Mouse (Mus musculus) intestine, embryonic 15.5 days (tissue): ENCODE results near the gene Gm20721. TPM values are rescaled to one million over a fixed set of nuclear protein-coding genes. Genes with fewer than 3 reads are reported as not detected.
A peak's percentile ranks its signal among the peaks of the same experiment; 100 is the strongest.

Experiments used
- ATAC-seq: fragments of 200-750 bp; cut with Nextera tagmentation; 2 replicates; pipeline ENCODE4 v1.8.0; 2017; ENCODE audit warnings: moderate TSS enrichment, moderate library complexity
- H3K27ac ChIP-seq: fragments of 300-500 bp; sonication (generic); 2 replicates; pipeline ENCODE4 v1.5.1; 2015; ENCODE audit warnings: mild to moderate bottlenecking, inconsistent platforms
- H3K27me3 ChIP-seq: fragments of 300-500 bp; sonication (generic); replicated peaks from 2 replicates; pipeline ENCODE4 v1.6.1; 2015; ENCODE audit warnings: inconsistent platforms
- H3K36me3 ChIP-seq: fragments of 300-500 bp; sonication (generic); 2 replicates; pipeline ENCODE4 v1.6.1; 2015; ENCODE audit warnings: inconsistent platforms
- H3K4me1 ChIP-seq: fragments of 300-500 bp; sonication (generic); replicated peaks from 2 replicates; pipeline ENCODE4 v1.6.1; 2015; ENCODE audit warnings: inconsistent platforms
- H3K4me2 ChIP-seq: fragments of 300-500 bp; sonication (generic); replicated peaks from 2 replicates; pipeline ENCODE4 v1.6.1; 2015; ENCODE audit warnings: mild to moderate bottlenecking, inconsistent platforms
- H3K4me3 ChIP-seq: fragments of 300-500 bp; sonication (generic); replicated peaks from 2 replicates; pipeline ENCODE4 v1.5.1; 2015; ENCODE audit warnings: inconsistent platforms
- H3K9ac ChIP-seq: fragments of 300-500 bp; sonication (generic); 2 replicates; pipeline ENCODE4 v1.6.1; 2015; ENCODE audit warnings: inconsistent platforms
- H3K9me3 ChIP-seq: fragments of 300-500 bp; sonication (generic); 2 replicates; pipeline ENCODE4 v1.6.1; 2016; ENCODE audit warnings: inconsistent platforms
- WGBS: fragments of 180-500 bp; shearing (Covaris S2); methylation state at CpG from one replicate; pipeline ENCODE4 v1.1.7; 2015; 5-methylcytosine and 5-hydroxymethylcytosine counted together
- polyA plus RNA-seq: library from polyadenylated mRNA; unstranded; fragments of >200 nt; fragmentation: Nextera tagmentation; extraction: Ambion mirVana; gene quantifications from 2 replicates; pipeline ENCODE4 v1.2.1, GENCODE M21; 2015

Gm20721 gene
- polyA plus RNA-seq, 1 experiment from 2014 or later: 29.6 TPM

DNA sequence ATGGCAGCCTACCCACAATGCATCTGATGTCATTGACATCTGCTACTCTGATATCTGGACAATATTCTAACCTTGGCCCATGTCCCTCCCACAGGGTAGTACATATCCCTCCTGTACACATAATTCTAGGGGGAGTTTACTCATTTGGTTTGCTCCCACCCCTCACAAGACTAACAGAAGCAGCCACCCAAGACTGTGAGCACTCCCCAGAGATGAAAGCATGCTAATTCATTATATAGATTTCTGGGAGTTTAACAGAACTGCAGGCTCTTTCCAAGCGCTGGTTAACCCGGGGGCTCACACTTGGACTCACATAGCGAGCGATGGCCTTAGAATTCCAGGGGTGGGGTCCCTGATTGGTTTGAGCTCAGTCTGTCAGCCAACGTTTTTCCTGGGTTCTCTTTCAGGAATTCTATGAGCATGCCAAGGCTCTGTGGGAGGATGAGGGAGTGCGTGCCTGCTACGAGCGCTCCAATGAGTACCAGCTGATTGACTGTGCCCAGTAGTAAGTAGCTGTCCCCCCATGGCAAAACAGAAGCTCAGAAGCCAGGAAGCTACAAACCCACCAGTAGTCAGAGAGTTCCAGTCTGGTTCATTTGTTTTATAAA, 3.6 kb downstream of the Gm20721 start:
- peaks cover 26% of the 10 kb centered on the region for H3K36me3 ChIP-seq
- no peaks in the 10 kb centered on the region for H3K9me3 ChIP-seq
- H3K27ac ChIP-seq: peak overlapping the region; percentile 49
- no peaks in the 10 kb centered on the region for H3K27me3 ChIP-seq
- peaks cover 24% of the 10 kb centered on the region for H3K4me1 ChIP-seq
- ATAC-seq: no peak
- WGBS: 52% methylated on average over 8 of the region's 8 CpGs
- H3K4me3 ChIP-seq: no peak overlapping the region
- H3K4me2 ChIP-seq: no peak overlapping the region
- H3K9ac ChIP-seq: no peak overlapping the region

DNA sequence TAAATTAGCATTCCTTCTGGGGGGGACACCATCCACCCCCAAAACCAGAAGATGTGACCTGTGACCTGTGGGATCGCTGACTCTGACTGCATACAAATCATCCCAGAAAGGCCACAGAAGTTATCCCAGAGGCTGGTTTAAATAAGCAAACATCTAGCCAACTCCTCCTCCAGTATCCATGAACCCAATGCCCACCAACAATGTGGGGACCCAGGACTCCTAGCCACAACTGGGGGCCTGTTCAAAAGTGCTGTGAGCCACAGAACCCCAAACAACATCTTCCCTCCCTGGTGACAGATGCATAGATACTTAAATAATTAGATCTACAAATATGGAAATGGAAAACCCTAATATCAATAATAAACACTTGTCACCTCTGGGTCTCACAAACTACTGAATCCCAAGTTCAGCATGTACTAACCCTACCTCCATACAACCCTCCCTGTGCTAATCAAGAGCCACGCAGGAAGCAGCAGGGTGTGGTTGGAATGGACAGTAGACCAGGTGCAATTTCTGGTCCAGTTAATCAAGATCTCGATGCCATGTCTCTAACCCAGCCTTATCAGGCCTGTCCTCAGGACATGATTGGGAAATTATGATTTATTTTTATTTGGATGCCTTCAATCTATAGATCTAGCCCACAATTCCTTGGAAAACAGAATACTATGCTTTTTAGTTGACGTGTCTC, 5.5 kb downstream of the Gm20721 start:
- Histone ChIP-seq H3K27ac (no peak overlapping the region), H3K9ac (no peak overlapping the region), H3K36me3 (peaks cover 14% of the 10 kb centered on the region), H3K4me1 (peaks cover 31% of the 10 kb centered on the region), H3K4me3 (no peak overlapping the region), H3K9me3 (no peaks in the 10 kb centered on the region), H3K4me2 (no peak overlapping the region), H3K27me3 (no peaks in the 10 kb centered on the region)
- ATAC-seq: no peak
- 69% methylated on average over 4 of the region's 4 CpGs for WGBS

DNA sequence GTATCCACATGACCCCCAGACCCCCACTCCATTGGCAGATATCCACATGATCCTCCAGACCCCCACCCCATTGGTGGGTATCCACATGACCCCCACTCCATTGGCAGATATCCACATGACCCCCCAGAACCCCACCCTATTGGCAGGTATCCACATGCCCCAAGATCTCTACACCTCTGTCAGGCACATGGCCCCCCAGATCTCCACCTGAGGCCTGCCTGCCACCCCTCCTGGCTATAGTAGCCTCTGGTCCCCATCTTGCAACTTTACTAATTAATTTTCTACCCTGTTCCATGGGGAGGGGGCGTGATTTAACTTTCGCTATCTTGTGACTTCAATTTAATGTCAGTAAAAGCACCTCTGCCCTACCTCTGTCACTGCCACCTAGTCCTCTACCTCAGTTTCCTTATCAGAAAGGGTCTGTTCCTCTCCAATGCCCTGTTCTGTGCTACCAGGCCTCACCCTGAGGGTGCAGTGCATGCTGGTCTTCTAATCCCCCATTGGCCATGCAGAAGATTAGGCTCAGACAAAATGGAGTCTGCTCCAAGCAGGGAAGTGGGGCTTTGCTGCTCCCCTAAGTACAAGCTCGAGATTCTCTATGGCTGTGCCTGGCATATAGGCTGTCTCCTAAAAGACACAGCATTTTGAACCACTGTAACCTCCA, 6.2 kb downstream of the Gm20721 start:
- H3K27ac ChIP-seq: no peak overlapping the region
- H3K27me3 ChIP-seq: no peaks in the 10 kb centered on the region
- peaks cover 8% of the 10 kb centered on the region for H3K36me3 ChIP-seq
- H3K4me1 ChIP-seq: peaks cover 35% of the 10 kb centered on the region
- no peak for ATAC-seq
- 76% methylated on average over 3 of the region's 3 CpGs for WGBS
- H3K4me2 ChIP-seq: no peak overlapping the region
- H3K4me3 ChIP-seq: no peak overlapping the region
- no peak overlapping the region for H3K9ac ChIP-seq
- H3K9me3 ChIP-seq: no peaks in the 10 kb centered on the region

DNA sequence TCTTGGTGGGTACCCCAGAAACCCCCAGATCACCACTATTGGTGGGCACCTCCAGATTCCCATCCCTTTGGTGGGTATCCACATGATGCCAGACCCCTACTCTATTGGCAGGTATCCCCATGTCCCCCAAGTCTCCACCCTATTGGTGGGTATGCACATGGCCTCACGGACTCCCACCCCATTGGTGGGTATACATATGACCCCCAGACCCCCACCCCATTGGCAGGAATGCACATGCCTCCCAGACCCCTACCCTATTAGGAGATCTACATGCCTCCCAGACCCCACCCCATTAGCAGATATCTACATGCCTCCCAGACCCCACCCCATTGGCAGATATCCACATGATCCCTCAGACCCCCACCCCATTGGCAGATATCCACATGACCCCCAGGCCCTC, 6.8 kb downstream of the Gm20721 start:
- ATAC-seq: no peak
- H3K9me3 ChIP-seq: no peaks in the 10 kb centered on the region
- no peaks in the 10 kb centered on the region for H3K27me3 ChIP-seq
- no peak overlapping the region for H3K9ac ChIP-seq
- no peak overlapping the region for H3K27ac ChIP-seq
- peaks cover 1% of the 10 kb centered on the region for H3K36me3 ChIP-seq
- 89% methylated on average over 1 of the region's 1 CpGs for WGBS
- H3K4me3 ChIP-seq: no peak overlapping the region
- no peak overlapping the region for H3K4me2 ChIP-seq
- H3K4me1 ChIP-seq: peaks cover 35% of the 10 kb centered on the region

DNA sequence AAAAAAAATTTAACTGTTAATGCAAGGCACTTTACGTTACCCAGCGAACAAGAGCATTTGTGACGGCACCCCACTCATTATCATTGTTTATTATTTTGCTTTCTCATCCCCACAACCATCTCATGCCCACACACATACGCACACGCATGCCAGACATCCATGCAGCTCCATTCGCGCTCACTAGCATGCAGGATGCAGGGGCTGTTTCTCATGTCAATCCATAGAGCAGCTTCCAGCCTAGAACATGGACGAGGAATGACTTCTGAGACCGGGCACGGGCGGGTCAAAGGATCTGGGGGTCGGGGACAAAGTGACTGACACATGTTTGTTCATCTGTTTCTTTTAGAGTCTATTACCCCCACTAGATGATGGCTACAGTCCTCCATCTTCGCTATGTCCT, 9.2 kb downstream of the Gm20721 start:
- H3K4me2 ChIP-seq: no peak overlapping the region
- no peak overlapping the region for H3K4me3 ChIP-seq
- 80% methylated on average over 13 of the region's 13 CpGs for WGBS
- no peak overlapping the region for H3K9ac ChIP-seq
- no peak overlapping the region for H3K27ac ChIP-seq
- H3K36me3 ChIP-seq: no peaks in the 10 kb centered on the region
- H3K4me1 ChIP-seq: peaks cover 36% of the 10 kb centered on the region
- H3K9me3 ChIP-seq: no peaks in the 10 kb centered on the region
- no peaks in the 10 kb centered on the region for H3K27me3 ChIP-seq
- no peak for ATAC-seq

DNA sequence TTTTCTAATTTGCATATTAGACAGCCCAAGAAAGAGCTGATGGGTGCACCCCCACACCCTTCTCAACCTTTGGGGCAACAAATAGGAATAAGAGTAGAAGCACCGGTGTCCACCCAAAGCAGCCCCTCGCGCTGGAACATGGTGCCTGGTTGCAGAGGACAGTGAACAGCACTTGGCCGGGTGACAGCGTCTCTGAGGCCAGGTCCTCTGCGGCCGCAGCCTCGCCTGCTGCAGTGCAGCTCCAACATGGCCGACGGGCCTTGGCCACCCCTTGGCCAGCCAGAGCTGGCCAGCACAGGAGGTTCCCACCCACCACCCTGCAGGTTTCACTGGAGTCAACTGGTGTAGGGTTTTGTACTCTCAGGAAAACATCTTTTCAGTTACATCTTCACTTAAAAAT, 12.1 kb downstream of the Gm20721 start:
- Histone ChIP-seq H3K4me3 (no peak overlapping the region), H3K9me3 (no peaks in the 10 kb centered on the region), H3K36me3 (no peaks in the 10 kb centered on the region), H3K4me1 (peaks cover 23% of the 10 kb centered on the region), H3K27me3 (no peaks in the 10 kb centered on the region), H3K4me2 (peak overlapping the region; percentile 30), H3K27ac (0 out of 2 replicates have a peak overlapping the region, but pooled peaks have one; percentile 27), H3K9ac (peak overlapping the region; percentile 23; the same call in 1 of the 2 replicates)
- ATAC-seq: no peak
- 70% methylated on average over 10 of the region's 10 CpGs for WGBS

DNA sequence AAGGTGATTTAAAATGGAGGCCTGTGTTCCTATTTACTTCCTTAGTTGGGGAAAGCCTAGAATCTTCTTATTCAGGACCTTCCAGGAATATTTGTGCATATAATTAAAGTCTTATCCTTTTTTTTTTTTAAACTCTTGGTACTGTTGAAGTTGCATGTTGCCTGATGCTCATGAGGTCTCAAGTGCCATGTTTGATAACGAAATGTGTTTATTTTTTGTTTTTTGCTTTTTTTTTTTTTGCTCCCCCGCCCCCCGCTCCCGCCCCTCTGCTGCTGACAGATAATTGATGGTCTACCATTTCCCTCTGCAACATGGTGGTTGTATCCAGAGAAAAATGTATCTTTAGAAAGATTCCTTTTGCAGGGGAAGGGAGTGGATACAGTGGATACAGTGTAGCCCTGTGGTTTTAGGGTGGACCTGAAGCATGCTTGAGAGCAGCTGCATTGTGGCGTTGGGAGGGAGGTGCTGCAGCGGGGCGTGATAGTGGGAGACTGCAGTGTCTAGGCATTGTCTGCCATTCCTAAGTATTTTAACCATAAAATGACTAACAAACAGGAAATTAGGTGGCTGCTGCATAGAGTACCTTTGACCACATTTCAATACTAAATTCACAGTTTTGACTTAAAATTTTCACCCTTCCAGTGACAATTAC, 13.1 kb downstream of the Gm20721 start:
- H3K27me3 ChIP-seq: no peaks in the 10 kb centered on the region
- no peak overlapping the region for H3K27ac ChIP-seq
- no peak for ATAC-seq
- no peak overlapping the region for H3K9ac ChIP-seq
- H3K4me2 ChIP-seq: peak overlapping the region; percentile 79
- 25% methylated on average over 7 of the region's 7 CpGs for WGBS
- peaks cover 29% of the 10 kb centered on the region for H3K4me1 ChIP-seq
- no peaks in the 10 kb centered on the region for H3K36me3 ChIP-seq
- no peaks in the 10 kb centered on the region for H3K9me3 ChIP-seq
- H3K4me3 ChIP-seq: no peak overlapping the region

DNA sequence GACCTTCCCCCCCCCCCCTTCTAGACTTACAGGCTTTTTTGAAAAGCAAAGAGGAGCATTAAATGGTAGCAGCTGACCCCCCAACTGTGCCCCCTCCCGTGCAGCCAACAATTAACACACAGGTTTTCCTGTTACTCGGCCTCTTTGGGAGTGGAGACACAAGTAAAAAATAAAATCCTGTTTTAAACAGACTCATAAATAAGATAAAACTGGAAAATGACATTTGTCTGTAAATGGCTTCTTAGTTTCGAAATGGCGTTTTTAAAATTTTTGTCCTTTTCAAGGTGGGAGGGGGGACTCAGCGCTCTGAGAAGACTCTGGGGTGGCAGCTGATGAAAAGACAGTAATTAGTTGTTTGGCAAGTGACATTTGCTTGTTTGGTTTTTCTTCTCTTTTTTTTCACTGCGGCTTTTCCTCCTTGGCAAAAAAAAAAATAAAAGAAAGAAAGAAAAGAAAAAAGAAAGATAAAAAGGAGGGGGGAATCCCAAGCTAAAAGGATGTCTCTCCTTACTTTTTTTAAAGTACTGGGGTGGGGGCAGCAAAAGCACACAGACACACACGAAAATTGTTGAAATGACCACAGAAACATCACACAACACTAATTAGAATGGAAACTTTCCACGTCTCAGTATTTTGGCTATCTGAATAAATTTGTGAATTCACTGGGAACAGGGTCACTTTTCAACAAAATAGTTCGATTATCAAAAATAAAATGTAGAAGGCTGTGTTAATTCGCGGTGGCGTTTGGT, 15.1 kb downstream of the Gm20721 start:
- Histone ChIP-seq H3K9me3 (no peaks in the 10 kb centered on the region), H3K9ac (peak overlapping the region; percentile 96), H3K36me3 (no peaks in the 10 kb centered on the region), H3K27ac (peak overlapping the region; percentile 98; the same call in 1 of the 2 replicates), H3K4me3 (peak overlapping the region; percentile 99), H3K27me3 (no peaks in the 10 kb centered on the region), H3K4me2 (peak overlapping the region; percentile 79), H3K4me1 (peaks cover 27% of the 10 kb centered on the region)
- ATAC-seq: no peak
- 19% methylated on average over 12 of the region's 12 CpGs for WGBS

DNA sequence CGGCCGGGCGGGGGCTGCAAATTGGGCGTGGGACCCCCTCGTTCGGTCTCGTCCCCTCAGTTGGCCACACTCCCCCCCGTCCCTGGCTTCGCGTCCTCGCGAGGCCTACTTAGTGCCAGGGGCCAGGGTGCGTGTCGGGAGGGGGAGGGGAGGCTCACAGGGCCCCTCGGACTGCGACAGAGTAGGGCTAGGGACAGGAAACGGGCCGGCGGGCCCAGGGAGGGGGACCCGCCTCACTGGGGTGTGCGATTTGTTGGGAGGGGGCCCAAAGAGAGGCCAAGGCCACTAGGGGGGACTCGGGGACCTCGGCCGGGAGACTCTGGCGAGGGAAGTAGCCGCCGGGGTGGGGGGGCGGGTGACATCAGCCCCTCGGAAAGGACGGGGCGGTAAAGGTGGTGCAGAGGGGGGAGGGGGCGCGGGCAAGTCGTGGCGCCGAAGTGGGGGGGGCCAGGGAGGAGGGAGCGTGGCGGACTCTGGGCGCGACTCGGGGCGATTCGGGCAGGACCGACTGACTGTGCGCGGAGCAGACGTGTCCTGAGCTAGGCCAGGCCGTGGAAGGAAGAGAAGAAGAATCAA, 15.8 kb downstream of the Gm20721 start:
- Histone ChIP-seq H3K27me3 (no peaks in the 10 kb centered on the region), H3K4me2 (peak overlapping the region; percentile 79), H3K4me3 (peak overlapping the region; percentile 99), H3K9me3 (no peaks in the 10 kb centered on the region), H3K9ac (peak overlapping the region; percentile 96), H3K27ac (peak overlapping the region; percentile 98), H3K36me3 (no peaks in the 10 kb centered on the region), H3K4me1 (peaks cover 20% of the 10 kb centered on the region)
- ATAC-seq: peak; percentile 66
- WGBS: 1% methylated on average over 44 of the region's 48 CpGs

DNA sequence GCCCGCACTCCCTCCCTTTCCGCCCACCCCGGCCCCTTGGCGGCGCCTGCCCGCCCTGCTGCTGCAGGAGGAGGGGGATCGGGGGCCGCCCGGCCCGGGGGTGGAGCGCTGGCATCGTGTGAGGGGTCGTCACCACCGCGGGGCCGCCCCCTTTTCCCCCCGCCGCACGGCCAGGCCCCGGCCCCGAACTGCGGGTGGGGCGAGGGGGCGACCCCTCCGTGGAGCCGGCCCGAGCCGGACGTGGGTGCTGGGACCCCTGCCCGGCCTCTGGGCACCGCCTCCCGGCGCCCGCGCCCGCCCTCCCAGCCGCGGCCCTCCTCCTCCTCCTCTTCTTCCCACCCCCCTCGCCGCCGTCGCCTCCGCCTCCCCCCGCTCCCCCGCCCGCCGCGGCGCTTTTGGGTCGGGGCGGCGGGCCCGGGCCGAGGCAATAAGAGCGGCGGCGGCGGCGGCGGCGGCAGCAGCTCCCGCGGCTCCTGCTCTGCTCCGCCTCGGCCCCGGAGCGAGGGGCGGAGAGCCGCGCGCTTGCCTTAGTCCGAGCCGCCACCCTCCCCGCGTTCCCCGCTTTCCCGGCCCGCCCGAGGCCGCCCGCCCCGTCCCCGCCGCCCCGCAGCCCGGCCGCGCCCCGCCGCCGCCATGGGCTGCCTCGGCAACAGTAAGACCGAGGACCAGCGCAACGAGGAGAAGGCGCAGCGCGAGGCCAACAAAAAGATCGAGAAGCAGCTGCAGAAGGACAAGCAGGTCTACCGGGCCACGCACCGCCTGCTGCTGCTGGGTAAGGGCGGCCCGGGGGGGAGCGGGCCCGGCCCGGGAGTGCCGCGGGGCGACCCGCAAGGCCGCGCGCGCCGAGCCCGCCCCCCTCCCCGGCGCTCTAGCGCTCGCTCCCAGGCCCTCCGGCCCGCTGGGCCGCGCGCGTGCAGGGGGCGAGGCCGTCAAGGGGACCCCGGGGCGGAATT, 16.6 kb downstream of the Gm20721 start:
- Histone ChIP-seq H3K27me3 (no peaks in the 10 kb centered on the region), H3K4me2 (peak overlapping the region; percentile 79), H3K36me3 (no peaks in the 10 kb centered on the region), H3K27ac (peak overlapping the region; percentile 98), H3K9me3 (no peaks in the 10 kb centered on the region), H3K4me3 (peak overlapping the region; percentile 99), H3K9ac (peak overlapping the region; percentile 96), H3K4me1 (peaks cover 20% of the 10 kb centered on the region)
- ATAC-seq: peak; percentile 81
- under 1% methylated on average over 88 of the region's 131 CpGs for WGBS
